Mouse (Mus musculus) neural tube, embryonic 15.5 days (tissue): ENCODE measurements around the gene Vmn2r78. TPM values are rescaled to one million over a fixed set of nuclear protein-coding genes. Genes with fewer than 3 reads are reported as not detected.
"Not testable (repeated sequence)": the region's sequence is repeated elsewhere in the genome, so short reads cannot be mapped to it uniquely, and the experiment has no call there.

Experiments
- ATAC-seq: fragments of 200-750 bp; cut with Nextera tagmentation; 2 replicates; pipeline ENCODE4 v1.8.0; 2017; ENCODE audit warnings: mild to moderate bottlenecking, moderate TSS enrichment, moderate library complexity; ENCODE audit not compliant: low FRiP score
- H3K27ac ChIP-seq: fragments of 300-500 bp; sonication (generic); replicated peaks from 2 replicates; pipeline ENCODE4 v1.5.1; 2015; ENCODE audit warnings: mild to moderate bottlenecking, inconsistent platforms
- H3K27me3 ChIP-seq: fragments of 300-500 bp; sonication (generic); replicated peaks from 2 replicates; pipeline ENCODE4 v1.6.1; 2015; ENCODE audit warnings: inconsistent platforms
- H3K36me3 ChIP-seq: fragments of 300-500 bp; sonication (generic); 2 replicates; pipeline ENCODE4 v1.6.1; 2015; ENCODE audit warnings: inconsistent platforms
- H3K4me1 ChIP-seq: fragments of 300-500 bp; sonication (generic); 2 replicates; pipeline ENCODE4 v1.6.1; 2015; ENCODE audit warnings: inconsistent platforms
- H3K4me2 ChIP-seq: fragments of 300-500 bp; sonication (generic); 2 replicates; pipeline ENCODE4 v1.6.1; 2015; ENCODE audit warnings: inconsistent platforms, mild to moderate bottlenecking, moderate library complexity
- H3K4me3 ChIP-seq: fragments of 300-500 bp; sonication (generic); replicated peaks from 2 replicates; pipeline ENCODE4 v1.5.1; 2015; ENCODE audit warnings: mild to moderate bottlenecking, inconsistent platforms
- H3K9ac ChIP-seq: fragments of 300-500 bp; sonication (generic); replicated peaks from 2 replicates; pipeline ENCODE4 v1.6.1; 2015; ENCODE audit warnings: mild to moderate bottlenecking, inconsistent platforms
- H3K9me3 ChIP-seq: fragments of 300-500 bp; sonication (generic); replicated peaks from 2 replicates; pipeline ENCODE4 v1.6.1; 2016; ENCODE audit warnings: inconsistent platforms
- WGBS: fragments of 180-500 bp; shearing (Covaris S2); methylation state at CpG from one replicate; pipeline ENCODE4 v1.1.7; 2015; ENCODE audit warnings: mixed read lengths; 5-methylcytosine and 5-hydroxymethylcytosine counted together
- polyA plus RNA-seq: library from polyadenylated mRNA; unstranded; fragments of >200 nt; fragmentation: Nextera tagmentation; extraction: Ambion mirVana; gene quantifications from 2 replicates; pipeline ENCODE4 v1.2.1, GENCODE M21; 2015

Vmn2r78 gene
- not detected in 2 replicates for polyA plus RNA-seq

DNA sequence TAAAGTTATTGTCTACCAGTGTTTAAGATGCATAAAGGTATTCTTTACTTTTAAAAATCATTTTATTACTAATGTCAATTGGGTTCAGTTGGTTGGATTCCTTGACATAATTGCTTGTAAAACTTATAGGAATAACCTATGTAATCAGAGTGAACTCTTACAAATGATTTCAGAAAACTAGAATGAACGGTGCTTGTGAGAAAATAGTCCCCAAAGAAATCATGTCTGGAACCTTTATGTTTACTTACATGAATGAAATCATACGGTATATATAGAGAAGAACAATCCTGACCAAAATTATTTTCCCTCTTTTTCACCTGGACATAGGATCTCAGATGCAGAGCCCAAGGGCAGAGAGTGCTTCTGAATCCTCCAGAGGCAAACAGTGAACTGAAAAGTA, at the start of gene Vmn2r78:
Vmn2r78 (plus strand) TSS at position 301 of the 400 bp plus-strand sequence.
- H3K4me2 ChIP-seq, H3K9me3 ChIP-seq, H3K27me3 ChIP-seq, H3K9ac ChIP-seq, H3K36me3 ChIP-seq, H3K4me1 ChIP-seq, ATAC-seq, H3K27ac ChIP-seq, H3K4me3 ChIP-seq: not testable (repeated sequence)
- WGBS = 91% methylated on average over 2 of the region's 2 CpGs

DNA sequence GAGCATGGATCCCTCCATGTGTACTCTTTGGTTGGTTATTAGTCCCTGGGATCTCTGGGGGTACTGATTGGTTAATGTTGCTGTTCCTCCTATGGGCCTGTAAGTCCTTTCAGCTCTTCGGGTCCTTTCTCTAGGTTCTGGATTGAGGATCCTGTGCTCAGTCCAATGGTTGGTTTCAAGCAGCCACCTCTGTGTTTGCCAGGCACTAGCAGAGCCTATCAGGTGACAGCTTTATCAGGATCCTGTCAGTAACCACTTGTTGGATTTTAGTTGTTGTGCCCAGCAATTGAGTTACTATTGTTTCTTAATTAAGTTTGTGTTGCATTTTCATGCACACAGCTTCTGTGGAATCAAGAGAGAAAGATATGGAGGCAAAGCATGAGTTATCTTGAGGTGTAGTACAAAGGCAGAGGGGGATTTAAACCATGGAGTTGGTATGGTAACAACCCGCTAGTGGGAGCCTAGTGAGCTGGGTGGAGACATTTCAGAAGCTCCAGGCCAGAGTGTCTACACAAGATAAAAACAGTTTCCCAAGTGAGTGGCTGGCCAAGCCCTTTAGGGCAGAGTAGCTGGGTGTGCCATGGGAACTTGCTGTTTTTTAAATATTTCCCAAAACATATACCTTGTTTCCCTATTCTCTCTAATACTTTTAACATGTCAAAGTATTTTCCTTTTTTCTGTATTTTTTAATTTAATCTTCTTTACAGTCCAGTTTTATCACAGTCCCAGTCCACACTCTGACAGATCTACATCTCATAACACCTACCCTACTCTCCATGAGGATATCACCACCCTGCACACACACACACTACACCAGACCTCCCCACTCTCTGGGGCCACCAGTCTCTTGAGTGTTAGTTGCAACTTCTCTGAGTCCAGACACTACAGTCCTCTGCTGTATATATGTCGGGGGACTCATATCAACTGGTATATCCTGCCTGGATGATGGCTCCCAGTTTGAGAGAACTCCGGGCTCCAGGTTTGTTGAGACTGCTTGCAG, 25.1 kb upstream of the Vmn2r78 start:
- H3K4me2 ChIP-seq = no peak overlapping the region
- WGBS = 88% methylated on average over 4 of the region's 4 CpGs

GRCm38 (mm10) chr7:86937288-86937687, 22.4 kb downstream of the Vmn2r78 start:
- Histone ChIP-seq H3K9me3 (no peaks in the 10 kb centered on the region), H3K4me1 (no peaks in the 10 kb centered on the region), H3K27ac (no peak overlapping the region), H3K4me3 (no peak overlapping the region), H3K4me2 (no peak overlapping the region), H3K9ac (no peak overlapping the region), H3K36me3 (no peaks in the 10 kb centered on the region), H3K27me3 (no peaks in the 10 kb centered on the region)
- WGBS = 82% methylated on average over 5 of the region's 5 CpGs
- ATAC-seq = no peak

More for the DNA sequence above, 25.1 kb upstream of the Vmn2r78 start:
- Histone ChIP-seq H3K4me3 (no peak overlapping the region), H3K4me1 (no peaks in the 10 kb centered on the region), H3K9ac (no peak overlapping the region), H3K27me3 (no peaks in the 10 kb centered on the region), H3K27ac (no peak overlapping the region), H3K36me3 (no peaks in the 10 kb centered on the region), H3K9me3 (no peaks in the 10 kb centered on the region)
- no peak for ATAC-seq

DNA sequence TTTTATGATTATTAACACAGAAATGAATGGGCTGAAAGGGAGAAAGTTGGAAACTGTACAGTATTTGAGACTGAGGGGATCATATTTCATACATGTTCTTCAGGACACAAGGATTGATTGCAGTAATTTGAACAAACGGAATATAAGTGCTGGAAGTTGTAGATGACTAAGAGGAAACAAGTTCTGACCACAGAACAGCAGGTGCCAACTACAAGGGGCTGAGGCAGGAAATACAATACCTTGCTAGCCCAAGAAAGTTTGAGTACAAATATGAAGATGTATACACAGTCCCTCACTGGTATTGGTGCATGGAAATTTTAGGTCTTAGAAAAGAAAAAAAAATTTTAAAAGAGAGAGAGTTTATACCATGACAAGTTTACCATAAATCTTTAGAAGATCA, 79.8 kb downstream of the Vmn2r78 start:
- Histone ChIP-seq H3K4me1 (no peaks in the 10 kb centered on the region), H3K27me3 (no peaks in the 10 kb centered on the region), H3K27ac (no peak overlapping the region), H3K4me3 (no peak overlapping the region), H3K9me3 (no peaks in the 10 kb centered on the region), H3K9ac (no peak overlapping the region), H3K36me3 (no peaks in the 10 kb centered on the region), H3K4me2 (no peak overlapping the region)
- 63% methylated on average over 1 of the region's 1 CpGs for WGBS
- no peak for ATAC-seq

- H3K4me3 ChIP-seq, H3K4me2 ChIP-seq, ATAC-seq, H3K9ac ChIP-seq, H3K27me3 ChIP-seq, H3K4me1 ChIP-seq, H3K36me3 ChIP-seq, H3K9me3 ChIP-seq, H3K27ac ChIP-seq: not testable (repeated sequence)
- WGBS = 86% methylated on average over 1 of the region's 1 CpGs
Measured at GRCm38 (mm10) chr7:86995815-86996214, 80.9 kb downstream of the Vmn2r78 start, which contains the start of gene Vmn2r79. Gene Vmn2r79, plus strand, starts transcription at chr7:86996115.

Other genes starting within 250 kb of the Vmn2r78 start
- gene Olfr292, start 226.8 kb upstream of the Vmn2r78 start, polyA plus RNA-seq = not detected in 2 replicates
- gene Folh1, start 139.2 kb upstream of the Vmn2r78 start, polyA plus RNA-seq = 1.4 and 1.5 TPM in 2 replicates
- not detected in 2 replicates for gene Vmn2r77, start 120.1 kb upstream of the Vmn2r78 start, polyA plus RNA-seq
- gene Vmn2r79, start 81.0 kb downstream of the Vmn2r78 start, polyA plus RNA-seq = not detected in 2 replicates